Mouse (Mus musculus) hindbrain, embryonic 14.5 days (tissue): Measurements from ENCODE around the gene Unk. TPM values are rescaled to one million over a fixed set of nuclear protein-coding genes. Genes with fewer than 3 reads are reported as not detected.

Source experiments
- ATAC-seq: fragments of 200-750 bp; cut with Nextera tagmentation; 2 replicates; pipeline ENCODE4 v1.8.0; 2017; ENCODE audit warnings: moderate number of reproducible peaks, mild to moderate bottlenecking, moderate TSS enrichment, moderate library complexity; ENCODE audit not compliant: low FRiP score
- DNase-seq: peaks from one replicate; pipeline ENCODE4 v3.0.0-alpha.2; 2015; ENCODE audit warnings: low spot score
- H3K27ac ChIP-seq: fragments of 300-500 bp; sonication (generic); 2 replicates; pipeline ENCODE4 v1.5.1; 2014; ENCODE audit warnings: mild to moderate bottlenecking, moderate library complexity
- H3K27me3 ChIP-seq: fragments of 300-500 bp; sonication (generic); 2 replicates; pipeline ENCODE4 v1.6.1; 2014; ENCODE audit warnings: mild to moderate bottlenecking, low read length, mixed read lengths; ENCODE audit not compliant: control insufficient read depth, insufficient read depth
- H3K36me3 ChIP-seq: fragments of 300-500 bp; sonication (generic); replicated peaks from 2 replicates; pipeline ENCODE4 v1.6.1; 2014; ENCODE audit not compliant: control insufficient read depth, insufficient read depth
- H3K4me1 ChIP-seq: fragments of 300-500 bp; sonication (generic); replicated peaks from 2 replicates; pipeline ENCODE4 v1.6.1; 2014; ENCODE audit warnings: antibody characterized with exemption, low read length, mixed read lengths; ENCODE audit not compliant: control insufficient read depth, insufficient read depth
- H3K4me2 ChIP-seq: fragments of 300-500 bp; sonication (generic); replicated peaks from 2 replicates; pipeline ENCODE4 v1.6.1; 2014; ENCODE audit warnings: mild to moderate bottlenecking, moderate library complexity
- H3K4me3 ChIP-seq: fragments of 300-500 bp; sonication (generic); replicated peaks from 2 replicates; pipeline ENCODE4 v1.5.1; 2014; ENCODE audit warnings: mild to moderate bottlenecking, low read length
- H3K9ac ChIP-seq: fragments of 300-500 bp; sonication (generic); 2 replicates; pipeline ENCODE4 v1.6.1; 2014
- H3K9me3 ChIP-seq: fragments of 300-500 bp; sonication (generic); 2 replicates; pipeline ENCODE4 v1.6.1; 2016; ENCODE audit warnings: low read length; ENCODE audit not compliant: control insufficient read depth
- WGBS: fragments of 180-500 bp; shearing (Covaris S2); extraction: QIAGEN DNeasy Blood & Tissue Kit; methylation state at CpG from one replicate; pipeline ENCODE4 v1.1.7; 2014; 5-methylcytosine and 5-hydroxymethylcytosine counted together
- polyA plus RNA-seq: library from polyadenylated mRNA; unstranded; fragments of >200 nt; fragmentation: Nextera tagmentation; extraction: Ambion mirVana; gene quantifications from 2 replicates; pipeline ENCODE4 v1.2.1, GENCODE M21; 2014

The Unk gene
- polyA plus RNA-seq, 1 experiment from 2014 or later: 29.3 TPM

DNA sequence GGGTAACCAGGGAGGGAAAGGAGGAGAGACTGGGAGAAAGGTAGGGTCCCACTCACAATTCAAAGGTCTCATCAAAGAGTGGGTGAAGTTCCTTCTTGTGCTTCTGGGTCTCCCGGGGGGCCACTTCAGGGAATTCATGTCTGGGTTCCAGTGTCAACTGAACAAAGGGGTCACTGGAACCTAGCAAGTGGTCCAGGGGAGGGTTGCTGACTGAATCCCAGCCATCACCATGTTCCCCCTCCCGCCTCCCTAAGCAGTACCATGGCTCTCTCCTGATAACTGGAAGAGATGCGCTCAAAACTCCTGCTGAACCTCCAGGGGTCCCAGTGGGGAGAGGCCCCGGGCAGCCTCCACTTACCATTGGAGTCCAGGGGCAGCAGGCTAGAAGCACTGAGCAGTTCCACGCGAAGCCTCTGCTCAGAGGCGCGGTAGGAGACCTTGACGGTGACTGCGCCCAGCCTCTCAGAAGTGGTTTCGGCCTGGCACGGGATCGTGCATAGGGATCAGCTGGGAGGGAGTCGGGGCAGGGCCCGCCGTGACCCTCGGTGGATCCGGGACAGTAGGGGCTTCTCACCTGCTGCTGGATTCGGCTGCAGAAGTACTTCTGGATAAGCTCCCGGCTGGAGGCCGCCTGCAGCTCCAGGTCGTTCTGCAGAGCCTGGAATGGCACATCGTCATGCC, 34.2 kb downstream of the Unk start:
- H3K27ac ChIP-seq: no peak overlapping the region
- no peaks in the 10 kb centered on the region for H3K4me1 ChIP-seq
- no peak overlapping the region for H3K9ac ChIP-seq
- no peak overlapping the region for H3K4me2 ChIP-seq
- no peaks in the 10 kb centered on the region for H3K27me3 ChIP-seq
- WGBS: 71% methylated on average over 23 of the region's 23 CpGs
- H3K36me3 ChIP-seq: peaks cover 28% of the 10 kb centered on the region
- DNase-seq: no peak
- no peak overlapping the region for H3K4me3 ChIP-seq
- no peak for ATAC-seq
- H3K9me3 ChIP-seq: no peaks in the 10 kb centered on the region

DNA sequence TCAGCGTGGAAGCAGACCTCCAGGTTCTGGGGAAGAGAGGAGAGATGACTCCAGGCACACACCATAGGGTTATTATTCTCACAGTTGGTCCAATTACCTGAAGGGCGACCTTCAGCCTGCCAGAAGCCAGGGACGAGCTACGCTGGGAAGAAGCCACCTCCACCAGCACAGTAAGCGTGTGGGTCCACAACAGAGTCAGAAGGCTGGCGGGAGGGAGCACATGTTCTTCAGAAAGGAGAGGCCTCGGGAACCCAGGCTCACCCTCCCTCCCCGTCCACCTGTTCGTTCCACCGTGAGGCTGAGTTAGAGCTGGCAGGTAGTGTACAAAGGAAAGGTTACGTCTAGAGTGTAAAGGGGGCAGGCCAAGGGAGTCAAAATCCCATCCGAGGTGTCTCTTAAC, 35.2 kb downstream of the Unk start:
- Histone ChIP-seq H3K27me3 (no peaks in the 10 kb centered on the region), H3K4me1 (no peaks in the 10 kb centered on the region), H3K4me2 (no peak overlapping the region), H3K9ac (no peak overlapping the region), H3K36me3 (peaks cover 17% of the 10 kb centered on the region), H3K9me3 (no peaks in the 10 kb centered on the region), H3K4me3 (no peak overlapping the region), H3K27ac (no peak overlapping the region)
- no peak for DNase-seq
- ATAC-seq: no peak
- 91% methylated on average over 12 of the region's 12 CpGs for WGBS

DNA sequence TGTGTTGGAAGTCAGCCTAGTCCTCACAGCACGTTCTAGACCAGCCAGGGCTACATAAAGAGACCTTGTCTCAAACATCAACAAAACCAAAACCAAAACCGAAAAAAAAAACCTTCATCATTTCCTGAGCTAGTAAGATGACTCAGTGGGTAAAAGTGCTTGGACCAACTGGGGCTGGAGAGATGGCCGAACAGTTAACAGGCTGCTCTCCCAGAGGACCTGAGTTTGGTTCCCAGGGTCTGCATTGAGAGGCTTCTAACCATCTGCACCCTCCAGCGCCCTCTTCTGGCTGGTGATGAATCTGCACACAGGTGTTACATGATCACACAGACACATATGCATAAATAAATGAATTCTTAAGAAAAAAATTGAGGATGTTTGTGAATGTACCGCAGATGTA, 41.4 kb downstream of the Unk start:
- Histone ChIP-seq H3K36me3 (no peaks in the 10 kb centered on the region), H3K4me1 (no peaks in the 10 kb centered on the region), H3K9me3 (no peaks in the 10 kb centered on the region), H3K9ac (no peak overlapping the region), H3K4me2 (no peak overlapping the region), H3K4me3 (no peak overlapping the region), H3K27me3 (no peaks in the 10 kb centered on the region), H3K27ac (no peak overlapping the region)
- DNase-seq (no peak), ATAC-seq (no peak)
- 69% methylated on average over 5 of the region's 5 CpGs for WGBS

DNA sequence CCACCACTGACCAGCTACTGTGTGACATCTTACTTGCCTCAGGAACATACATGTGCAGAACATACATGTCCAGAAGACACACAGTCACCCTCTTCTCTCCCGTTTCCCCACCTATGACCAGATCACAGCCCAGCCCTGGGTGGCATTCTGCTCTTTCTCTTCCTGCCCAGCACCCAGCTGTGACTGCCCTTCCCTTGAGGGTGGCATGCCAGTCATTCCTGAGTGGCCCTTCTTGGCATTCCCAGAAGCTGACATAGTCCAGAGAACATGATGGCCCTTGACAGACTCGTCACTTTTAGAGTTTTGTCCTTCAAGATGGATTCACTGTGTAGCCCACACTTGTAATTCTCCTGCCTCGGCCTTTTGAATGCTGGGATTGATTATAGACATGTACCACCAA, 42.5 kb downstream of the Unk start:
- Histone ChIP-seq H3K4me1 (no peaks in the 10 kb centered on the region), H3K27ac (no peak overlapping the region), H3K4me2 (no peak overlapping the region), H3K9me3 (no peaks in the 10 kb centered on the region), H3K27me3 (no peaks in the 10 kb centered on the region), H3K36me3 (no peaks in the 10 kb centered on the region), H3K4me3 (no peak overlapping the region), H3K9ac (no peak overlapping the region)
- 89% methylated on average over 3 of the region's 3 CpGs for WGBS
- DNase-seq (no peak), ATAC-seq (no peak)

DNA sequence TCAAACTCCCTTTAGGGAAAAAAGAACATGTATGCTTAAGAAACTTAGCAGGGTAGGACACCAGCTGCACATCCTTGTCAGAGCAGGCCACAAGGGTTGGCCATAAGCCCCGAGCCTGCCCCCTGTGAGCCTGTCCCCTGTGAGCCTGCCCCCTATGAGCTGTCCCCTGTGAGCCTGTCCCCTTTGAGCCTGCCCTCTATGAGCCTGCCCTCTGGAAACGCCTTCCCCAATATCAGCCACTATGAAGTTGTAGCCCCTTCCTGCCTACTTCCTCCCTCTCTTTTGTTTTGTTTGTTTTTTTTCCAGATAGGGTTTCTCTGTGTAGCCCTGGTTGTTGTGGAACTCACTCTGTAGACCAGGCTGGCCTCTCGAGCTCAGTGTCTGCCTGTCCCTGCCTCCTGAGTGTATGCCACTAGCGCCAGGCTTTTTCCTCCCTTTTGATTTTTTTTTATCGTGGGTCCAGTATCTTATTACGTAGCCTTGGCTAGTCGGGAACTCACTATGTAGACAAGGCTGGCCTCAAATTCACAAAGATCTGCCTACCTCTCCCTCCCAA, 44.4 kb downstream of the Unk start:
- Histone ChIP-seq H3K27ac (no peak overlapping the region), H3K27me3 (no peaks in the 10 kb centered on the region), H3K4me3 (no peak overlapping the region), H3K4me1 (peaks cover 4% of the 10 kb centered on the region; the same call in 1 of the 2 replicates), H3K36me3 (peaks cover 7% of the 10 kb centered on the region; the same call in 1 of the 2 replicates), H3K9me3 (no peaks in the 10 kb centered on the region), H3K4me2 (no peak overlapping the region), H3K9ac (no peak overlapping the region)
- WGBS: 69% methylated on average over 7 of the region's 7 CpGs
- DNase-seq: no peak
- ATAC-seq: no peak

DNA sequence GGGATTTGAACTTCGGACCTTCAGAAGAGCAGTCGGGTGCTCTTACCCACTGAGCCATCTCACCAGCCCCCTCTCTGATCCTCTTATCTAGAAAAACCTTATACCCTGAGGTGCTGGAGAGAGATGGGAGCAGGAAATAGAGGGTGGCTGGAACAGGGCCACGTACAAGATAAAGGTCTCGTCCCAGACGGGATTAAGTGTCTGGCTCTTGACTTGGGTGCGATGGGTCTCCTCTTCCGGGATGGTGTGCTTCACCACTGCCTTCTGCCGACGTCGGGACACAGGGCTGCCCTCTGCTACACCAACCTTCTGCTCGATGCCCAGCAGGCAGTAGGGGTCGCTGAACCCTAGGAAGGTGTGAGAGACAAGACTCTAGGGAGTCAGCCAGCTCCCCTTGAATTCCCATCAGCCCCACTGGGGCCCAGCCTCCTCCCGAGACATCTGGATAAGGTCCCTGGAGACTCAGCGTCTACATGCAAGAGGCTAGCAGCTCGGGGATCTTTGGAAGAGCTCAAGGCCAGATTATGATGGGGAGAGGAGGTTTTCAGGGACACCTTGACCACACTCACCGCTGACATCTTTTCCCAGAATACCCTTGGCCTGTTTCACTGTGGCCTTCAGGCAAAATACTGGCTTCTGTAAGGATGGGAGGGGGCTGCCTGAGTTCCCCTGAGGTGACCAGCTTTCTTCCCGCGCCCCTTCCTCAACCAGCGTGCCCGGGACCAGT, 45.6 kb downstream of the Unk start:
- ATAC-seq: no peak
- Histone ChIP-seq H3K36me3 (peaks cover 18% of the 10 kb centered on the region), H3K4me2 (no peak overlapping the region), H3K27me3 (no peaks in the 10 kb centered on the region), H3K4me1 (peaks cover 4% of the 10 kb centered on the region; the same call in 1 of the 2 replicates), H3K4me3 (no peak overlapping the region), H3K9me3 (no peaks in the 10 kb centered on the region), H3K9ac (no peak overlapping the region), H3K27ac (no peak overlapping the region)
- WGBS: 64% methylated on average over 20 of the region's 20 CpGs
- DNase-seq: no peak

GRCm38 (mm10) chr11:116076266-116076540, 46.1 kb downstream of the Unk start:
- ATAC-seq (no peak), DNase-seq (no peak)
- Histone ChIP-seq H3K4me2 (no peak overlapping the region), H3K27ac (no peak overlapping the region), H3K4me1 (peaks cover 4% of the 10 kb centered on the region; the same call in 1 of the 2 replicates), H3K9ac (no peak overlapping the region), H3K27me3 (no peaks in the 10 kb centered on the region), H3K36me3 (peaks cover 23% of the 10 kb centered on the region), H3K4me3 (no peak overlapping the region), H3K9me3 (no peaks in the 10 kb centered on the region)
- 70% methylated on average over 7 of the region's 7 CpGs for WGBS

DNA sequence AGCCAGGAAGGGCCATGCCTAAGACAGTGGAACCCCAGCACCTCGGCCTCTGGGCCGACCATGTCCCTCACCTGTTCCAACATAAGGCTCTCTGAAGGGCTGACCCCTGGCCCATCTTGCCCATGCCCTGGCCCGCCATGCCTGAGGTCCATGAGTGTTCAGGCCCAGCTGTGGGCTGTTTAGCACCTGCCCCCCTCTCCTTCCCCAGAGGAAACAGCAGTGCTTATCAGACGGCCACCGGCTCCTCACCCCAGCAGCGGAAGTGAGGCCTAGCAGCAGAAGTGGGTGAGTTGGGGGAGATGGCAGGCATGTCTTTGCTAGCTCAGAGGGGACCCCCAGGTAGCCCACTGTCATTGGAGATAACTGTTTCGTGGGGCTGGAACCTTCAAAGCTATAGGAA, 46.7 kb downstream of the Unk start:
- Histone ChIP-seq H3K27ac (no peak overlapping the region), H3K9ac (no peak overlapping the region), H3K4me3 (no peak overlapping the region), H3K36me3 (peaks cover 30% of the 10 kb centered on the region), H3K27me3 (no peaks in the 10 kb centered on the region), H3K4me1 (peaks cover 4% of the 10 kb centered on the region; the same call in 1 of the 2 replicates), H3K9me3 (no peaks in the 10 kb centered on the region), H3K4me2 (no peak overlapping the region)
- no peak for ATAC-seq
- DNase-seq: no peak
- 85% methylated on average over 7 of the region's 7 CpGs for WGBS

DNA sequence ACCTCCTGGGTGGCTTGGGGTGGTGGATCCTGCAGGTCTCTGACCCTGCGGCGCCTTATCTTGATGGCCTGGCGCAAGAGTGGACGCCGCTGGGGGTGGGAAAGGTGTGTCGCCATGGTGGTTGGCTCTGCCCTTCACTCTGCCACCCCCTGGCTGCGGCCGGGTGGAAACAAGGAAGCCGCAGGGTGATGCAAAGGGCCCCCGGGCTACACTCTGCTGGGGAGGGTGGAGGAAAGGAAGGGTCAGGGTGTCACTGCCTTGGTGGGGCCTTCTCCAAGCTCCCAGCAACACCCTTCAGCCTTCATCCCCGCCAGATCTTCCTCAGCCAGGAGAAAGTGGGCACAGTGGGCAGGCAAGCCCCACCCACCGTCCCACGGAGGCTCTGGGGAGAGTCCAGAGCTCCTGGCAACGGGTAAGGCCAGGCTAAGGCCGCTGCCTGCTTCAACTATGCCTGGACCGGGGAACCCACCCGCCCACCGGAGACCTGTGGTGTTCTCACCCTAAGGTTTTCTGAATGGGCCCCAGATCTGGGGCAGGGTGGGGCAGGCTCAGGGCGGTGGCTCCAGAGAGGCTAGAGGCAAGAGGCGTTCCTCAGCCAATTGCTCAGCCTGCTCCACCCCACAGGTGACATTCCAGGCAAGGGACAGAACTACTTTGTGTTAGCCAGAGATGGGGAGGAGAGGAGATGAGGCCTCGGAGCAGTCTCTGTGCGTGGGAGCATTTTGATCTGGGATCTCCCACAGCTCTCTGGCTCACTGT, 47.5 kb downstream of the Unk start, which contains the start of gene Unc13d:
Unc13d (minus strand) TSS at position 516 of the 759 bp plus-strand sequence.
- peaks cover 38% of the 10 kb centered on the region for H3K36me3 ChIP-seq
- 0 out of 2 replicates have a peak within 1 kb of the TSS, but pooled peaks have one; percentile 51 for H3K27ac ChIP-seq
- peak within 1 kb of the TSS; percentile 54 for H3K4me2 ChIP-seq
- H3K27me3 ChIP-seq: no peaks in the 10 kb centered on the region
- H3K9me3 ChIP-seq: no peaks in the 10 kb centered on the region
- peak within 1 kb of the TSS; percentile 22 for H3K4me3 ChIP-seq
- 61% methylated on average over 22 of the region's 22 CpGs for WGBS
- H3K9ac ChIP-seq: peak within 1 kb of the TSS; percentile 54
- ATAC-seq: no peak
- H3K4me1 ChIP-seq: peaks cover 4% of the 10 kb centered on the region; the same call in 1 of the 2 replicates
- no peak for DNase-seq
